Mouse (Mus musculus) skeletal muscle tissue, postnatal 0 days (tissue): ENCODE data around the gene Ltb. TPM values are rescaled to one million over a fixed set of nuclear protein-coding genes. Genes with fewer than 3 reads are reported as not detected.

Experiments
- microRNA-seq, 2 experiments: library from miRNA; unstranded; fragments of <30 nt; microRNA quantifications; one replicate each; pipeline ENCODE4; 2016
- polyA plus RNA-seq: library from polyadenylated mRNA; unstranded; fragments of >200 nt; fragmentation: Nextera tagmentation; extraction: Ambion mirVana; gene quantifications from 2 replicates; pipeline ENCODE4 v1.2.1, GENCODE M21; 2015

The Ltb gene
- polyA plus RNA-seq, result 1.3 and 2.2 TPM in 2 replicates

GRCm38 (mm10) chr17:35193881-35194843 lies at the start of gene Ltb:
Gene Ltb (plus strand): TSS chr17:35194439.

GRCm38 (mm10) chr17:35164568-35165450 lies 29.4 kb upstream of the Ltb start, which contains the start of gene Prrc2a:
Gene Prrc2a (minus strand): TSS chr17:35164897.

GRCm38 (mm10) chr17:35175968-35176367 lies 18.3 kb upstream of the Ltb start, which contains the start of gene Aif1:
Gene Aif1 (minus strand): TSS chr17:35176068.

GRCm38 (mm10) chr17:35187959-35188610 lies 6.2 kb upstream of the Ltb start, which contains the start of gene Lst1:
Gene Lst1 (minus strand): TSS chr17:35188439.

GRCm38 (mm10) chr17:35201787-35202186 lies 7.5 kb downstream of the Ltb start, which contains the start of gene Tnf:
Gene Tnf (minus strand): TSS chr17:35202007.

GRCm38 (mm10) chr17:35204494-35205379 lies 10.5 kb downstream of the Ltb start, which contains the start of gene Lta:
Gene Lta (minus strand): TSS chr17:35205351.

GRCm38 (mm10) chr17:35220156-35220952 lies 26.1 kb downstream of the Ltb start, which contains the start of gene Gm16181:
Gene Gm16181 (plus strand): TSS chr17:35220834.

GRCm38 (mm10) chr17:35233114-35233980 lies 39.1 kb downstream of the Ltb start, which contains the start of gene Atp6v1g2:
Gene Atp6v1g2 (plus strand): TSS chr17:35233660.

GRCm38 (mm10) chr17:35235614-35236389 lies 41.6 kb downstream of the Ltb start, which contains the start of gene Nfkbil1:
Gene Nfkbil1 (minus strand): TSS chr17:35235792.

GRCm38 (mm10) chr17:35241305-35242014 lies 47.2 kb downstream of the Ltb start, which contains the start of gene Ddx39b:
Gene Ddx39b (plus strand): TSS chr17:35241746.

Small RNAs within 50 kb of the gene (microRNA-seq; reads per million reads assigned to microRNA genes)
- 0 reads per million in 2 experiments for gene Mir6973a
- gene Mir6974, result 0 reads per million in 2 experiments
- gene Mir6975, result 1.4 to 1.9 reads per million in 2 experiments

Other genes starting within 250 kb of the Ltb start
- gene Hspa1b, start 235.2 kb upstream of the Ltb start, polyA plus RNA-seq, result 0.12 and 0.27 TPM in 2 replicates
- 0.32 TPM in 1 of 2 replicates, not detected in the other for gene Gm20481, start 224.5 kb upstream of the Ltb start, polyA plus RNA-seq
- 2.5 and 3.8 TPM in 2 replicates for gene Hspa1a, start 222.3 kb upstream of the Ltb start, polyA plus RNA-seq
- 2.7 and 2.8 TPM in 2 replicates for gene Hspa1l, start 221.7 kb upstream of the Ltb start, polyA plus RNA-seq
- 54.1 and 55.4 TPM in 2 replicates for gene Lsm2, start 212.6 kb upstream of the Ltb start, polyA plus RNA-seq
- 27.6 and 32.6 TPM in 2 replicates for gene Vars, start 193.5 kb upstream of the Ltb start, polyA plus RNA-seq
- gene Vwa7, start 177.9 kb upstream of the Ltb start, polyA plus RNA-seq, result 0.46 and 0.53 TPM in 2 replicates
- 10.6 and 11.5 TPM in 2 replicates for gene Sapcd1, start 166.4 kb upstream of the Ltb start, polyA plus RNA-seq
- gene Msh5, start 147.7 kb upstream of the Ltb start, polyA plus RNA-seq, result 2.2 and 3.5 TPM in 2 replicates
- 115 and 138 TPM in 2 replicates for gene Clic1, start 144.5 kb upstream of the Ltb start, polyA plus RNA-seq
- gene Ddah2, start 135.4 kb upstream of the Ltb start, polyA plus RNA-seq, result 144 and 157 TPM in 2 replicates
- gene Ly6g6c, start 129.1 kb upstream of the Ltb start, polyA plus RNA-seq, result 11.3 TPM in 1 of 2 replicates, not detected in the other
- gene Mpig6b, start 128.3 kb upstream of the Ltb start, polyA plus RNA-seq, result 0.08 and 0.30 TPM in 2 replicates
- gene Ly6g6e, start 117.5 kb upstream of the Ltb start, polyA plus RNA-seq, result 2.1 TPM in 1 of 2 replicates, not detected in the other
- 0.49 and 1.2 TPM in 2 replicates for gene Ly6g6d, start 116.4 kb upstream of the Ltb start, polyA plus RNA-seq
- gene Ly6g6f, start 108.8 kb upstream of the Ltb start, polyA plus RNA-seq, result 0.11 and 0.29 TPM in 2 replicates
- 87.8 and 89.8 TPM in 2 replicates for gene Abhd16a, start 105.2 kb upstream of the Ltb start, polyA plus RNA-seq
- gene Ly6g5c, start 86.2 kb upstream of the Ltb start, polyA plus RNA-seq, result 0.38 TPM in 1 of 2 replicates, not detected in the other
- 0.22 and 0.37 TPM in 2 replicates for gene Ly6g5b, start 79.0 kb upstream of the Ltb start, polyA plus RNA-seq
- 8.4 and 9.1 TPM in 2 replicates for gene Gpank1, start 73.0 kb upstream of the Ltb start, polyA plus RNA-seq
- gene Csnk2b, start 72.4 kb upstream of the Ltb start, polyA plus RNA-seq, result 203 and 204 TPM in 2 replicates
- gene D17H6S53E, start 68.1 kb upstream of the Ltb start, polyA plus RNA-seq, result 10.6 and 11.8 TPM in 2 replicates
- gene Apom, start 62.4 kb upstream of the Ltb start, polyA plus RNA-seq, result 0.30 and 0.81 TPM in 2 replicates
- 39.5 and 42.1 TPM in 2 replicates for gene Bag6, start 59.3 kb upstream of the Ltb start, polyA plus RNA-seq
- 51.8 and 55.0 TPM in 2 replicates for gene Prrc2a, start 29.5 kb upstream of the Ltb start, polyA plus RNA-seq
- 11.0 and 18.3 TPM in 2 replicates for gene Aif1, start 18.4 kb upstream of the Ltb start, polyA plus RNA-seq
- gene Lst1, start 6.0 kb upstream of the Ltb start, polyA plus RNA-seq, result 14.2 and 24.5 TPM in 2 replicates
- 0.49 and 0.74 TPM in 2 replicates for gene Tnf, start 7.6 kb downstream of the Ltb start, polyA plus RNA-seq
- 0.12 and 0.24 TPM in 2 replicates for gene Lta, start 10.9 kb downstream of the Ltb start, polyA plus RNA-seq
- gene Gm16181, start 26.4 kb downstream of the Ltb start, polyA plus RNA-seq, result 0.40 and 0.83 TPM in 2 replicates
- gene Atp6v1g2, start 39.2 kb downstream of the Ltb start, polyA plus RNA-seq, result 3.3 and 3.9 TPM in 2 replicates
- 8.5 and 8.8 TPM in 2 replicates for gene Nfkbil1, start 41.4 kb downstream of the Ltb start, polyA plus RNA-seq
- 131 and 157 TPM in 2 replicates for gene Ddx39b, start 47.3 kb downstream of the Ltb start, polyA plus RNA-seq
- 113 and 180 TPM in 2 replicates for gene H2-D1, start 68.3 kb downstream of the Ltb start, polyA plus RNA-seq
- not detected in 2 replicates for gene H2-Q1, start 126.0 kb downstream of the Ltb start, polyA plus RNA-seq
- not detected in 2 replicates for gene H2-Q2, start 147.8 kb downstream of the Ltb start, polyA plus RNA-seq
- gene H2-Q4, start 185.2 kb downstream of the Ltb start, polyA plus RNA-seq, result 2.4 and 3.8 TPM in 2 replicates
- gene H2-Q6, start 230.4 kb downstream of the Ltb start, polyA plus RNA-seq, result 0.49 and 0.79 TPM in 2 replicates
- gene H2-Q7, start 244.7 kb downstream of the Ltb start, polyA plus RNA-seq, result 1.3 and 1.7 TPM in 2 replicates